Mouse (Mus musculus): ENCODE results near the gene Rnf215. TPM values are rescaled to one million over a fixed set of nuclear protein-coding genes. Genes with fewer than 3 reads are reported as not detected.

Rnf215 gene
- polyA plus RNA-seq (2015; fragmentation: Nextera tagmentation; extraction: Ambion mirVana), result 5.0 and 5.9 TPM in 2 replicates

DNA sequence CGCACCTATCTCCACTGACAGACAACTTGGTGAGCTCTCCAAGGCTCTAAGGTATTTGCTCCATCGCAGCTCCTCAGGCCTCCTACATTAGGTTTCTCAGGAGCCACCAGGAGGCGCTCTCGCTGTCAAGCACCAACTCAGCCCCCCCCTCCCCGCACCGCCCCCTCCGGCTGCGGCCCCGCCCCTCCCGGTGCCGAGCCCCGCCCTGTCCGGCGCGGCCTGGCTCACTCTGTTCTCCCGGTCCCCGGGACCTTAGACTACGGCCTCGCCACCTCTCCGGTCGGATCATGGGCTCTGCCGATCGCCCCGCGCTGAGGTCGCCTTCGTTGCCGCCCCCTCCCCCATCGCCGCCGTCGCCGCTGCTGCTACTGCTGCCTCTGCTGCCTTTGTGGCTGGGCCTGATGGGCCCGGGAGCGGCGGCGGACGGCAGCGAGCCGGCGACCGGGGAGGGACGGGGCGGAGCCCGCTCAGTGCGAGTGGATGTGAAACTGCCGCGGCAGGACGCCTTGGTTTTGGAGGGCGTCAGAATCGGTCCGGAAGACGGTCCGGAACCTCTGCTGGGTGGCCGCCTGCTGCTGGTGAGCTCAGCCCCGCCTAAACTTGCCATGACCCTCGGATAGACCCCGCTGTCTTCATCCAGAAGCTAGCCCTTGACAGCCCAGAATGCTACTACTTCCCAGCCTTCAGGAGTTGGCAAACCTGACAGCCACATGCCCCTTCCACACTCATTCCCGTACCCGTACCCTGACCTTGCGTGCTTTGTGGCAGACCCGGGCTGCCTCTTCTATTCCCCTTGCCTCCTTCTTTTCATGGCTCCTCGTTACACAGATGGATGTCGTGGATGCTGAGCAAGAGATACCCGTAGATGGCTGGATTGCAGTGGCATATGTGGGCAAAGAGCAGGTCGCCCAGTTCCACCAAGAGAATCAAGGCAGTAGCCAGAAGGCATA is at the start of gene Rnf215:
TSS of gene Rnf215 (plus strand) at position 217 of the 950 bp plus-strand sequence.
- H3K4me3 ChIP-seq (replicated peaks), result peak within 1 kb of the TSS; percentile 91
- peaks cover 34% of the 10 kb centered on the region for H3K4me1 ChIP-seq (replicated peaks)
- peak within 1 kb of the TSS; percentile 93 for H3K4me2 ChIP-seq
- peak; percentile 95 for ATAC-seq (ENCODE audit: insufficient read depth)
- H3K27me3 ChIP-seq, result 0 out of 2 replicates have a peak, but pooled peaks cover 4% of the 10 kb centered on the region
- H3K9ac ChIP-seq, result peak within 1 kb of the TSS; percentile 94
- 2% methylated on average over 64 of the region's 66 CpGs for WGBS (ENCODE audit: insufficient replicate concordance)
- H3K9me3 ChIP-seq (replicated peaks), result 0 out of 2 replicates have a peak, but pooled peaks cover 5% of the 10 kb centered on the region
- peak within 1 kb of the TSS; percentile 86 for H3K27ac ChIP-seq (replicated peaks)
- 0 out of 2 replicates have a peak, but pooled peaks cover 9% of the 10 kb centered on the region for H3K36me3 ChIP-seq (replicated peaks)

DNA sequence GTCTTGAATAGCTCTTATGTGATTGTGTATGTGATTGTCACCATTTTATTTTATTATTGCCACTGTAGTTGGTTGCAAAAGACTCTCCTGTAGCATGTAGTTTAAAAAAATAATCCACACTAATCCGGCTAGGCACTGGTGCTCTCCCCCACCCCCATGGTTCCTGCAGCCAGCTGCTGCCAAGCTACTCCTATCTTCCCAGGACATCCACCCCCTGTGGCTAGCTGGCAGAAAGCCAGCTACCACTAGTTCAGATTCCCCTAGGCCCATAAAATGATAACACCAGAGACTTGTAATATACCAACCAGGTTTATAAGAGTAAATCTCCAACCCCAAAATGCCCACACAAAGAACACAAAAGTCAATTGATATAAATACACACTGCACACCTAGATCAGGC is 48.8 kb upstream of the Rnf215 start:
- H3K9ac ChIP-seq, result no peak overlapping the region
- H3K4me3 ChIP-seq (replicated peaks), result no peak overlapping the region
- peaks cover 8% of the 10 kb centered on the region for H3K36me3 ChIP-seq (replicated peaks)
- no peak for ATAC-seq (ENCODE audit: insufficient read depth)
- H3K27me3 ChIP-seq, result no peaks in the 10 kb centered on the region
- no peak overlapping the region for H3K27ac ChIP-seq (replicated peaks)
- no peak overlapping the region for H3K4me2 ChIP-seq
- WGBS (ENCODE audit: insufficient replicate concordance), result 31% methylated on average over 1 of the region's 1 CpGs
- H3K9me3 ChIP-seq (replicated peaks), result no peaks in the 10 kb centered on the region
- 0 out of 2 replicates have a peak, but pooled peaks cover 3% of the 10 kb centered on the region for H3K4me1 ChIP-seq (replicated peaks)

DNA sequence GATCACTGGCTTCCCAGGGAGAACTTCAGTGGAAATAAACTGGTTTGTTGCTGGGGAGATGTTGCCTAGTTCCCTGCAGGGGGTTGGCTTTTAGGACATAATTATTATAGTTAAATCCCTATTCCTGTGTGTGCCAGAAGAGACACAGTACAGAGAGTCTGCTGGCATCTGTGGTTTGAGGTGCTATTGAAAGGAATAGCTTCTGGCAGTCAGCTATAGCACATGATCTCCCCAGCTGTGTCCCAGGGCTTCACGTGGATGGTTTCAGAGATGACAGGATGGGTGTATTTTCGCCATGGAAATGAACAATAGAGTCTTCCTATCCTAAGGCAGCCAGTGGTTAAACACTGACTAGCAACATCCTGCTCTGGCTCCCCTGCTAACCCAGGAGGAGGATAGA is 47.7 kb upstream of the Rnf215 start:
- WGBS (ENCODE audit: insufficient replicate concordance), result 36% methylated on average over 2 of the region's 2 CpGs
- H3K4me3 ChIP-seq (replicated peaks), result no peak overlapping the region
- H3K27ac ChIP-seq (replicated peaks), result no peak overlapping the region
- peaks cover 18% of the 10 kb centered on the region for H3K36me3 ChIP-seq (replicated peaks)
- H3K4me2 ChIP-seq, result no peak overlapping the region
- H3K4me1 ChIP-seq (replicated peaks), result 0 out of 2 replicates have a peak, but pooled peaks cover 3% of the 10 kb centered on the region
- no peak for ATAC-seq (ENCODE audit: insufficient read depth)
- no peaks in the 10 kb centered on the region for H3K27me3 ChIP-seq
- H3K9me3 ChIP-seq (replicated peaks), result no peaks in the 10 kb centered on the region
- no peak overlapping the region for H3K9ac ChIP-seq

DNA sequence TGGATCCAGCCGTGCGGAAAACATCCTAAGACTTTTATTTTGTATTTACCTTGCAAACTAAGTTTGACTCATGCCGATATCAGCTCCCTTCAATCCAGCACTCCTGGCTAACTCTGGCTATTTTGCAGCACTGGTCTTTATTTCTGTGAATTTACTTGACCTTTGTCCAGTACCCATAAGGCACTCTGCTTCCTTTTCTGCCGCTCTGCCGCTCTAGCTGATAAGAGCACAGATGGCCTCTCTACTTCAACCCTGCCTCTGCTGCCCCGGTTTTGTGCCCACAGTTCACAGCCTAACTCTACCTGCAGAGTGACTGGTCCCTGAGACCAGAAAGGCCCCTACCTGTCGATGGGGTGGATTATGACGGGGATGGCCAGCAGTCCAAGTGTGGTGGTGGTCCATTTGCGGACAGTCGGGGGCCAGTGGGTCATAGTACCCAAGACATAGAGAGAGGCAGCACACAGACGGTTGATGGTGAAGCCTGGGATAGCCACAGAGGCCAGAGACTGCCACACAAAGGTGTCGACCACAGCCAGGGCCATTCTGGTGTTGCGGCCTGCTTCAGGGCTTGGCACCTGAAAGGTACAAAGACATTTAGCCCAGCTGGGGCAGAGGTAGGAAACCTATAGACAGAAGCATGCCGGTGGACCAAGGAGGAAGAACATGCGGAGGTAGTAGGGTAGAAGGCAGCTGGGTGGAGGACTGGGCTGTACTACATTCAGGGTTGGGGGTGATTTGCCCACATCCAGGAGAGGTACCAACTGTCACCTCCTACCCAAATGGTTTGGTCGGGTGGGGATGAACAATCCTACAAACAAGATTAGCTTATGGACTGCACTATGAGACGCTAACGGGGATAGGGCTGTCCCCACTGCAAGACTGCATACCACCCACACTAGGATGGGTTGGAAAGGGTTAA is 41.3 kb upstream of the Rnf215 start:
- Histone ChIP-seq H3K9me3 (replicated peaks) (no peaks in the 10 kb centered on the region), H3K4me1 (replicated peaks) (peaks cover 43% of the 10 kb centered on the region), H3K36me3 (replicated peaks) (peaks cover 35% of the 10 kb centered on the region), H3K4me3 (replicated peaks) (peak overlapping the region; percentile 69), H3K4me2 (peak overlapping the region; percentile 90), H3K27me3 (no peaks in the 10 kb centered on the region), H3K27ac (replicated peaks) (peak overlapping the region; percentile 31; the same call in 1 of the 2 replicates), H3K9ac (peak overlapping the region; percentile 70)
- ATAC-seq (ENCODE audit: insufficient read depth), result no peak
- 66% methylated on average over 18 of the region's 18 CpGs for WGBS (ENCODE audit: insufficient replicate concordance)

DNA sequence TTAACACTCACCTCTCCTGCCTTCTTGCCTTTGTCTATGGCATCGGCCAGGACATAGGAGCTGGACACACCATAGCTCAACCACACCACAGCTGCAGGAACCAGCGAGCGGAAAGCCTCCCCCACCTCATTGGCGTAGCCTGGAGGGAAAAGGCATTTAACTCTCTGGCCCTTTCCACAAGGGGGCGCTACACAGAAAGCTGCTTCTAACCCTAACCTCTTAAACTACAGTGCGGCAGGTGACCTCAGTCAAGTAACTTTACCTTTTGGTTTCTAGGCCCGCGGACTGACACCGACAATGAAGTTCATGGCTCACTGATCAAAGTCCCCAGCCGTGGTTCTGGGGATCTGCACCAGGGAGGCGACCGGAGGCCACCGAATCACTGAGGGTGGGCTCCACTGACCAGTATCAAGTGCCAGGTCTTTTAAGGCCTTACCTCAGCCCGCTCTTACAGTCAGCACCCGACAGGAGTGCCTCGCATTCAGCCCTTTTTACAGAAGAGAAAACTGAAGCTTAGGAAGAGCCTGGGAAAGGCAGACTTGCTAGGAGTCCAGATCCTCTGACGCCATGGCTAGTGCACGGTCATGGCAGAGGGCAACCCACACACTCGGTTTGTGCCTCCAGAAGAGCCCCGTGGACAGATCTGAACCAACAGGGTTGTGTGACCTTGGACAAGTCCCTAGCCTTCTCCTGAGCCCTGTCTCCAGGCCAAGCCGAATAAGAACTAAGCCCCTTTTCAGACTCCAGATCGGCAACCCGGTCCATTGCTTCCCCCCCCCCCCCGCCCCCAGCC is 40.4 kb upstream of the Rnf215 start:
- peak; percentile 20; the same call in 1 of the 2 replicates for ATAC-seq (ENCODE audit: insufficient read depth)
- peak overlapping the region; percentile 90 for H3K4me2 ChIP-seq

DNA sequence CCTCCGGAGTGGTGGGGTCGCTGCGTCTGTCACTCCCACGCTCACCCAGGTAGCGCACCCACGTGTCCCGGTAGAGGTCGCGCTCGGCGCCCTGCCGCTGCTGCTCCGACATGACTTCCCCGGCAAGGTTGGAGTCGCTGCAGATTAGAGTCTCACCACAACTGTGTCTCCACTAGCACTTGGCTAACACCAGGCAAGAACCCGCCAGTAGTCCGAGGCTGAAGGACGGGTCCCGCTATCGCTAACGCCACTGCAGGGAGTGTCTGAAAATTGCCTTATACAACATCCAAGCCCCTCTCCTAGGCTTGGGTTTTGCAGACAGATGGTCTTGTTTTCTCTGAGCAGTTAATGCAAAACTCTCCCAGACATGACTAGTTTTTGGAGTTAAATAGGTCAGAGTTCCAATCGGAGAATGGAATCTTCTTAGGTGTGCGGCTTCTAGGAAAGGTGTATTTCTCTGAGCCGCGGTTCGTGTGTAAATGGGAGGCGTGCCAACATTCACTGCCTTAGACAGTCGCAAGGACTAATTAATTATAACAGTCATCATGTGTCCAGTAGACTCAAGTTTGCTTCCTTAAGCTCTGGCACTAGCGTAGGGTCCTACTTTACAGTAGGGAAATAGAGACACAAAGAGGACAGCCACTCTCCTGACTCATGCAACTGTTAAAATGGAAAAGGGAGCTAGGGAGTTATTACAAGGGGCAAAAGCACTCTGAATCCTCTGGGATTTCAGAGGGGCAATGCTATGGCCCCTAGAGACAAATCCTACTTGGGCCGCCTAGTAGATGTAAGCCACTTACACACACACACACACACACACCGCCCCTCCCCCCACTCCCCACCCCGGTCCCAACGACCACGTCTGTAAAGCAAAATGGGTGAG is 39.6 kb upstream of the Rnf215 start, which contains the start of gene Mtfp1:
TSS of gene Mtfp1 (minus strand) at position 275 of the 883 bp plus-strand sequence.
- H3K9me3 ChIP-seq (replicated peaks), result no peaks in the 10 kb centered on the region
- peak within 1 kb of the TSS; percentile 69 for H3K4me3 ChIP-seq (replicated peaks)
- no peaks in the 10 kb centered on the region for H3K27me3 ChIP-seq
- H3K9ac ChIP-seq, result peak within 1 kb of the TSS; percentile 70
- peaks cover 40% of the 10 kb centered on the region for H3K36me3 ChIP-seq (replicated peaks)
- WGBS (ENCODE audit: insufficient replicate concordance), result 4% methylated on average over 34 of the region's 34 CpGs
- H3K4me1 ChIP-seq (replicated peaks), result peaks cover 43% of the 10 kb centered on the region
- peak within 1 kb of the TSS; percentile 90 for H3K4me2 ChIP-seq
- ATAC-seq (ENCODE audit: insufficient read depth), result peak; percentile 14
- peak within 1 kb of the TSS; percentile 86 for H3K27ac ChIP-seq (replicated peaks)

More for the DNA sequence above, 40.4 kb upstream of the Rnf215 start:
- 2% methylated on average over 24 of the region's 24 CpGs for WGBS (ENCODE audit: insufficient replicate concordance)
- peaks cover 43% of the 10 kb centered on the region for H3K4me1 ChIP-seq (replicated peaks)
- peaks cover 36% of the 10 kb centered on the region for H3K36me3 ChIP-seq (replicated peaks)
- no peaks in the 10 kb centered on the region for H3K9me3 ChIP-seq (replicated peaks)
- H3K9ac ChIP-seq, result peak overlapping the region; percentile 70
- no peaks in the 10 kb centered on the region for H3K27me3 ChIP-seq
- peak overlapping the region; percentile 86 for H3K27ac ChIP-seq (replicated peaks)
- H3K4me3 ChIP-seq (replicated peaks), result peak overlapping the region; percentile 69

DNA sequence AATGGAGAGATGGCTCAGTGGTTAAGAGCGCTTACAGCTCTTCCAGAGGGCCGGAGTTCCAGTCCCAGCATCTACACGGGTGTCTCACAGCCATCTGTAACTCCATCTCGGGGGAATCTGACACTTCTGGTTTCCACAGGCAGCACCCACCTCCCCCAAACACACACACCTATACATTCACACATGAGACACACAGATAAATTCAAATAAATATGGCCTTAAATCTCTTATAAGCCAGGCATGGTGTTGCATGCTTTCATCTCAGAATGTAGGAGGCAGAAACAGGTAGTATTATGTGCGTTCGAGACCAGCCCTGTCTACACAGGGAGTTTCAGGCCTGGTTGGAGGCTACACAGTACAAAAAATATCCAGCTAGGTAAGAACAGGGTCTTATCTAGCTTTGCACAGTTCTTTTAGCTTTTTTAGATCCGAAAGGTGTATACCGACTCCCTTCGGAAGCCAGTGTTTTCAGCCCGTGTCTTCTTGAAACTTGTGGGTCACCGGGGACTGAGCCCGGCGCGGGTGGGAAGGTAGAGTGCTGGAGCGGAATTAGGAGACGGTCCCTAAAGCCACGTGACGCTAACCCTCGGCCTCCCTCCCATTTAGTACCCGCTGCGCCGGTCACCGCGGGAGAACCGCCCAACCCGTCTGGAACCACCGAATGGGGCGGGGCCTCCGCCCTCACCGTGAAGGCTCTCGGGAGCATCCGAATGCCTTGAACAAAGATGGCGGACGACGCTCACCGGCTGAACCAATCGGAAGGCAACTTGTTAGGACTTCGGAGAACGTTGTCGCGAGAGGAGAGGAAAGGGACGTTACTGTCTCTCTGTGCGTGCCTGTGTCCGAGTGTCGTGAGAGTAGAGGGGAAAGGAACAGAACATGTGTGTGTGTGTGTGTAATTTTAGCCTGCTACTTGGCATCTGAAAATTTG is 38.7 kb upstream of the Rnf215 start:
- peak overlapping the region; percentile 90 for H3K4me2 ChIP-seq
- peaks cover 43% of the 10 kb centered on the region for H3K4me1 ChIP-seq (replicated peaks)
- H3K4me3 ChIP-seq (replicated peaks), result peak overlapping the region; percentile 69
- H3K9ac ChIP-seq, result peak overlapping the region; percentile 70
- WGBS (ENCODE audit: insufficient replicate concordance), result 2% methylated on average over 45 of the region's 45 CpGs
- peaks cover 32% of the 10 kb centered on the region for H3K36me3 ChIP-seq (replicated peaks)
- no peaks in the 10 kb centered on the region for H3K27me3 ChIP-seq
- H3K27ac ChIP-seq (replicated peaks), result peak overlapping the region; percentile 86
- ATAC-seq (ENCODE audit: insufficient read depth), result peak; percentile 88
- no peaks in the 10 kb centered on the region for H3K9me3 ChIP-seq (replicated peaks)

DNA sequence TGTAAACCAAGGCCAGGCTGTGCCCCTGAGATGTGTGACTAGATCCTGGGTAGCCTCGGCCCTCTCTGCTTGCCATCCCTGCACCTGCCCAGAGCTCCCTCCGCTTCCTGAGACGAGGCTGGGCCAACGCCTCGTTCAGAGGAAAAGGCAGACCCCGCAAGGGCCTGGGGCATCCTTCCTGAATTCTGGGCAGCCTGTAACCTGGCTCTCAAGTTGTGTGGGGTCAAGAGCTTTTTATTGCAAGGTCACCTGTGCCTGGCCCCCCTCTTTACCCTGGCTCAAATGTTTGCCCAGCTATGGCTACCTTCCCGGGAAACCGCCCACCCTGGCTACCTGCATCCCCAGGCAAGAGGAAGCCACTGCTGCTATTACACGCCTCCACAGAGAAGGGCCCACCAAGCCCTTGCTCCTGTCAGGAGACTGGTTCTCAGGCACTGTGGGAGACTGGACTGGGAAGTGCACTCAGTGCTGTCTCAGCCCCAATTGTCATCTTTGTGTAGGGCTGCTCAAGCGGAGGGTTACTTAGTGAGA is 37.8 kb upstream of the Rnf215 start:
- ATAC-seq (ENCODE audit: insufficient read depth), result peak; percentile 19
- Histone ChIP-seq H3K9ac (peak overlapping the region; percentile 62), H3K4me3 (replicated peaks) (peak overlapping the region; percentile 69), H3K4me1 (replicated peaks) (peaks cover 43% of the 10 kb centered on the region), H3K27me3 (no peaks in the 10 kb centered on the region), H3K9me3 (replicated peaks) (no peaks in the 10 kb centered on the region), H3K36me3 (replicated peaks) (peaks cover 29% of the 10 kb centered on the region), H3K4me2 (peak overlapping the region; percentile 90), H3K27ac (replicated peaks) (peak overlapping the region; percentile 86)
- whole genome bisulfite sequencing (ENCODE audit: insufficient replicate concordance), result 26% methylated on average over 10 of the region's 10 CpGs
